ENCODE assay signal across 19 mouse cellular contexts in genomic region chr19:35957656-35958055, GRCm38 (mm10).
DNase-seq lines count a peak whose midpoint lies in the region; ATAC-seq and TF ChIP-seq lines count a peak whose summit lies in the region.
"Had no signal": no experiment of that assay in that cellular context is flagged by ENCODE, and none has a peak within 500 bp of the region (broad histone marks: within the 10 kb centered on the region; RNA-seq: fewer than 3 reads in every experiment).

No protein-coding gene starts in this region.

- no peak overlapping the region for H3K9ac ChIP-seq in forebrain, embryonic 14.5 days (ENCODE audit: low read length)
- H3K9ac ChIP-seq in forebrain, embryonic 11.5 days (ENCODE audit: low read length), result no peak overlapping the region
- no peak overlapping the region for H3K9ac ChIP-seq in forebrain, embryonic 16.5 days (replicated peaks; ENCODE audit: low read depth, low read length)
- H3K9ac ChIP-seq in forebrain, postnatal 0 days, result no peak overlapping the region
- no peak overlapping the region for H3K9ac ChIP-seq in liver, embryonic 12.5 days
- H3K9ac ChIP-seq: embryonic facial prominence, embryonic 13.5 days; embryonic facial prominence, embryonic 15.5 days had no signal

- ATAC-seq in forebrain, embryonic 14.5 days, result peak; percentile 63; the same call in 1 of the 2 replicates
- no peak for ATAC-seq in forebrain, embryonic 11.5 days (replicated peaks; ENCODE audit: low FRiP score)
- ATAC-seq in forebrain, embryonic 16.5 days, result peak; percentile 70
- ATAC-seq in forebrain, postnatal 0 days, result no peak
- no peak for ATAC-seq in liver, embryonic 12.5 days

- no peak for TF ChIP-seq CTCF in forebrain, postnatal 0 days (IDR thresholded peaks at IDR 0.05; ENCODE audit: low read depth)
- TF ChIP-seq CTCF in brain, embryonic 14.5 days (IDR thresholded peaks at IDR 0.05; ENCODE audit: borderline replicate concordance, extremely low read depth, insufficient read depth, insufficient read length), result no peak

- no peak overlapping the region for H3K4me2 ChIP-seq in forebrain, embryonic 14.5 days (ENCODE audit: low read length)
- H3K4me2 ChIP-seq in forebrain, embryonic 11.5 days (ENCODE audit: low read depth, low read length, severe bottlenecking), result no peak overlapping the region
- no peak overlapping the region for H3K4me2 ChIP-seq in forebrain, embryonic 16.5 days (ENCODE audit: low read length)
- H3K4me2 ChIP-seq in forebrain, postnatal 0 days (ENCODE audit: low read depth), result no peak overlapping the region
- no peak overlapping the region for H3K4me2 ChIP-seq in liver, embryonic 12.5 days
- H3K4me2 ChIP-seq: embryonic facial prominence, embryonic 13.5 days; embryonic facial prominence, embryonic 15.5 days had no signal

- no peak for TF ChIP-seq POLR2A in brain, embryonic 14.5 days (IDR thresholded peaks at IDR 0.05; ENCODE audit: borderline replicate concordance, extremely low read depth, insufficient read depth, insufficient read length, poor library complexity, severe bottlenecking)

- H3K4me1 ChIP-seq in forebrain, embryonic 14.5 days (ENCODE audit: control insufficient read depth, insufficient read depth, low read length), result no peaks in the 10 kb centered on the region
- H3K4me1 ChIP-seq in forebrain, embryonic 11.5 days (replicated peaks; ENCODE audit: control insufficient read depth, insufficient read depth, low read length), result no peaks in the 10 kb centered on the region
- no peaks in the 10 kb centered on the region for H3K4me1 ChIP-seq in forebrain, embryonic 16.5 days (replicated peaks; ENCODE audit: control insufficient read depth, insufficient read depth, low read length)
- no peaks in the 10 kb centered on the region for H3K4me1 ChIP-seq in forebrain, postnatal 0 days (ENCODE audit: insufficient read depth)
- H3K4me1 ChIP-seq in liver, embryonic 12.5 days, result no peaks in the 10 kb centered on the region
- H3K4me1 ChIP-seq: embryonic facial prominence, embryonic 13.5 days; embryonic facial prominence, embryonic 15.5 days had no signal

- WGBS in forebrain, embryonic 14.5 days, result 75% methylated on average over 5 of the region's 5 CpGs
- 77% methylated on average over 5 of the region's 5 CpGs for WGBS in forebrain, embryonic 11.5 days
- 64% methylated on average over 5 of the region's 5 CpGs for WGBS in forebrain, embryonic 16.5 days
- 64% methylated on average over 5 of the region's 5 CpGs for WGBS in forebrain, postnatal 0 days
- 53% methylated on average over 5 of the region's 5 CpGs for WGBS in liver, embryonic 12.5 days (ENCODE audit: insufficient replicate concordance)

- H3K27ac ChIP-seq in forebrain, embryonic 14.5 days (ENCODE audit: low read depth, low read length), result no peak overlapping the region
- no peak overlapping the region for H3K27ac ChIP-seq in forebrain, embryonic 11.5 days (ENCODE audit: low read depth, low read length)
- no peak overlapping the region for H3K27ac ChIP-seq in forebrain, embryonic 16.5 days (ENCODE audit: low read length)
- no peak overlapping the region for H3K27ac ChIP-seq in forebrain, postnatal 0 days (ENCODE audit: low read depth, low read length)
- no peak overlapping the region for H3K27ac ChIP-seq in liver, embryonic 12.5 days
- H3K27ac ChIP-seq: embryonic facial prominence, embryonic 13.5 days; embryonic facial prominence, embryonic 15.5 days had no signal

- no peak overlapping the region for H3K4me3 ChIP-seq in forebrain, embryonic 14.5 days (ENCODE audit: low read depth, low read length)
- no peak overlapping the region for H3K4me3 ChIP-seq in forebrain, embryonic 11.5 days (ENCODE audit: low read depth, low read length)
- H3K4me3 ChIP-seq in forebrain, embryonic 16.5 days (replicated peaks; ENCODE audit: low read length), result no peak overlapping the region
- H3K4me3 ChIP-seq in forebrain, postnatal 0 days (ENCODE audit: low read depth, low read length), result no peak overlapping the region
- H3K4me3 ChIP-seq in liver, embryonic 12.5 days, result no peak overlapping the region
- H3K4me3 ChIP-seq: embryonic facial prominence, embryonic 13.5 days; embryonic facial prominence, embryonic 15.5 days; erythroblast, embryonic 14.5 days had no signal

- H3K9me3 ChIP-seq in forebrain, embryonic 14.5 days (replicated peaks; ENCODE audit: control insufficient read depth, low read length), result no peaks in the 10 kb centered on the region
- H3K9me3 ChIP-seq in forebrain, embryonic 11.5 days (ENCODE audit: control insufficient read depth, low read length), result no peaks in the 10 kb centered on the region
- H3K9me3 ChIP-seq in forebrain, embryonic 16.5 days (ENCODE audit: control insufficient read depth, low read length), result no peaks in the 10 kb centered on the region
- H3K9me3 ChIP-seq in forebrain, postnatal 0 days (ENCODE audit: low read length), result no peaks in the 10 kb centered on the region
- no peaks in the 10 kb centered on the region for H3K9me3 ChIP-seq in liver, embryonic 12.5 days (replicated peaks)
- H3K9me3 ChIP-seq: embryonic facial prominence, embryonic 13.5 days; embryonic facial prominence, embryonic 15.5 days had no signal

- DNase-seq in forebrain, embryonic 14.5 days (ENCODE audit: low spot score), result peak; percentile 56
- no peak for DNase-seq in forebrain, embryonic 11.5 days (ENCODE audit: low spot score)
- no peak for DNase-seq in forebrain, postnatal 0 days
- peak; percentile 66 for DNase-seq in brain, embryonic 14.5 days (ENCODE audit: low read depth)
- DNase-seq: adrenal gland, adult 2 months; adrenal gland, postnatal 10 days; adrenal gland, postnatal 25 days; cerebellum, adult 11 months; cerebellum, adult 18-20 months; cerebellum, adult 8-10 months; cerebellum, adult 9-11 months; cerebellum, postnatal 14 days; cerebellum, postnatal 36 days; embryo, embryonic 11 days had no signal

- H3K36me3 ChIP-seq in forebrain, embryonic 14.5 days (ENCODE audit: control insufficient read depth, insufficient read depth, low read length), result no peaks in the 10 kb centered on the region
- H3K36me3 ChIP-seq in forebrain, embryonic 11.5 days (ENCODE audit: control insufficient read depth, insufficient read depth, low read length), result no peaks in the 10 kb centered on the region
- H3K36me3 ChIP-seq in forebrain, embryonic 16.5 days (ENCODE audit: control insufficient read depth, insufficient read depth), result no peaks in the 10 kb centered on the region
- no peaks in the 10 kb centered on the region for H3K36me3 ChIP-seq in forebrain, postnatal 0 days (ENCODE audit: insufficient read depth)
- H3K36me3 ChIP-seq in liver, embryonic 12.5 days, result no peaks in the 10 kb centered on the region
- H3K36me3 ChIP-seq: embryonic facial prominence, embryonic 13.5 days; embryonic facial prominence, embryonic 15.5 days had no signal

- H3K27me3 ChIP-seq in forebrain, embryonic 14.5 days (replicated peaks; ENCODE audit: control insufficient read depth, insufficient read depth, low read length), result no peaks in the 10 kb centered on the region
- no peaks in the 10 kb centered on the region for H3K27me3 ChIP-seq in forebrain, embryonic 11.5 days (ENCODE audit: control insufficient read depth, insufficient read depth, low read length)
- H3K27me3 ChIP-seq in forebrain, embryonic 16.5 days (replicated peaks; ENCODE audit: control insufficient read depth, insufficient read depth, low read length), result no peaks in the 10 kb centered on the region
- no peaks in the 10 kb centered on the region for H3K27me3 ChIP-seq in forebrain, postnatal 0 days (ENCODE audit: insufficient read depth, low read length)
- no peaks in the 10 kb centered on the region for H3K27me3 ChIP-seq in liver, embryonic 12.5 days (replicated peaks)
- H3K27me3 ChIP-seq: embryonic facial prominence, embryonic 13.5 days; embryonic facial prominence, embryonic 15.5 days had no signal

Comparison
In these comparisons a context has a peak if more than half of its experiments do, and no peak if none do; other contexts are left out.
1. ATAC-seq: peak in forebrain, embryonic 14.5 days (single experiment) and forebrain, embryonic 16.5 days (single experiment); none in forebrain, embryonic 11.5 days (single experiment), forebrain, postnatal 0 days (single experiment) and liver, embryonic 12.5 days (single experiment).
2. DNase-seq: peak in forebrain, embryonic 14.5 days (single experiment) and brain, embryonic 14.5 days (single experiment); none in forebrain, embryonic 11.5 days (single experiment) and forebrain, postnatal 0 days (single experiment).